Mouse (Mus musculus): ENCODE data around the gene Syngap1.

- no peak for TF ChIP-seq CTCF (IDR thresholded peaks at IDR 0.05; ENCODE audit: low read depth)
- TF ChIP-seq EP300 (optimal IDR thresholded peaks at IDR 0.05) = no peak
These were observed 58.9 kb downstream of the Syngap1 start for GRCm38 (mm10) chr17:26999996-27000395.
